ENCODE assay signal across 24 mouse cellular contexts in the genomic region with DNA sequence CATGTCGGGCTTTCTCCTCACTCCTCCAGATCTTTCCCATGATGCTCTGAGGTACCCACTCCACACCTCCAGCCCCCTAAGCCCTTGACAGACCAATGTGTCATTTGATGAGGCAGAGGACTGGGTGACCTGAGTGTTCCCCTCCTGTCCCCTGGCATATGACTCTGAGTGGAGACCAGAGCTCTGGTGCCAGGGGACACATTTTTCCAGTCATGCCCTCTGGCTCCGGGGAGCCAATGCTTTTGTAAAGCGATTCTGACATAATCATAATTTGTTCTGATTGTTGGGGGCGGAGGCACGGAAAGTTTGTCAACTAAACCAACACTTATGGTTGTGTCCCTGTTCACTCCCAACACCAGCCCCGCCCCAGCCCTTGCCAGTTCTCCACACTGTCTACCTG. TPM values are rescaled to one million over a fixed set of nuclear protein-coding genes. Genes with fewer than 3 reads are reported as not detected.
"Had no signal": no experiment of that assay in that cellular context is flagged by ENCODE, and none has a peak within 500 bp of the region (broad histone marks: within the 10 kb centered on the region; RNA-seq: fewer than 3 reads in every experiment).

No protein-coding gene starts in this region.

- ATAC-seq: lung, postnatal 0 days had no signal

- H3K36me3 ChIP-seq: kidney, embryonic 15.5 days; limb, embryonic 10.5 days; liver, embryonic 15.5 days; midbrain, embryonic 12.5 days; neural tube, embryonic 15.5 days; stomach, embryonic 15.5 days had no signal

- H3K4me2 ChIP-seq: kidney, embryonic 15.5 days; liver, embryonic 11.5 days; liver, embryonic 15.5 days; midbrain, embryonic 12.5 days; neural tube, embryonic 15.5 days; stomach, embryonic 15.5 days had no signal

- DNase-seq: kidney, postnatal 14 days; lung, adult 2 months; thymus, adult 2 months; thymus, postnatal 25 days had no signal

- H3K27ac ChIP-seq: kidney, embryonic 15.5 days; left cerebral cortex, adult 2 months; limb, embryonic 10.5 days; liver, embryonic 15.5 days; macrophage; midbrain, embryonic 12.5 days; neural tube, embryonic 15.5 days; stomach, embryonic 15.5 days had no signal

- H3K4me3 ChIP-seq: kidney, embryonic 15.5 days; left cerebral cortex, adult 2 months; limb, embryonic 10.5 days; liver, embryonic 15.5 days; megakaryocyte, embryonic 14.5 days; midbrain, embryonic 12.5 days; myocyte; neural tube, embryonic 15.5 days; stomach, embryonic 15.5 days had no signal

- H3K9ac ChIP-seq: kidney, embryonic 15.5 days; liver, embryonic 15.5 days; midbrain, embryonic 12.5 days; neural tube, embryonic 15.5 days; stomach, embryonic 15.5 days had no signal

- H3K9me3 ChIP-seq: kidney, embryonic 15.5 days; limb, embryonic 10.5 days; liver, embryonic 15.5 days; megakaryocyte, embryonic 14.5 days; midbrain, embryonic 12.5 days; neural tube, embryonic 15.5 days; stomach, embryonic 15.5 days had no signal

RNA-seq across cellular contexts. Expression of a gene that starts 4.6 kb away (rescaled TPM):
- polyA plus RNA-seq: macrophage; midbrain, embryonic 12.5 days; stomach, embryonic 15.5 days had no signal

RNA-seq across cellular contexts. Expression of a gene that starts 10.0 kb away (rescaled TPM):
- total RNA-seq: midbrain, postnatal 0 days had no signal
- polyA plus RNA-seq: kidney, embryonic 15.5 days; large intestine, adult 2 months; limb, embryonic 10.5 days; liver, embryonic 11.5 days; liver, embryonic 15.5 days; macrophage; midbrain, embryonic 12.5 days; midbrain, postnatal 0 days; myocyte; neural tube, embryonic 11.5 days; stomach, embryonic 15.5 days had no signal

RNA-seq across cellular contexts. Expression of a gene that starts 34.4 kb away (rescaled TPM):
- total RNA-seq: midbrain, postnatal 0 days had no signal
- polyA plus RNA-seq: limb, embryonic 10.5 days; macrophage; midbrain, embryonic 12.5 days; midbrain, postnatal 0 days; myocyte; neural tube, embryonic 11.5 days had no signal

RNA-seq across cellular contexts. Expression of a gene that starts 39.3 kb away (rescaled TPM):
- total RNA-seq: layer of hippocampus, adult 8-10 months; layer of hippocampus, postnatal 25 days; left cerebral cortex, adult 2 months; left cerebral cortex, postnatal 14 days; midbrain, postnatal 0 days had no signal
- polyA plus RNA-seq: kidney, embryonic 15.5 days; large intestine, adult 2 months; limb, embryonic 10.5 days; limb, embryonic 14.5 days; liver, embryonic 11.5 days; liver, embryonic 15.5 days; lung, adult 2 months; lung, postnatal 0 days; macrophage; midbrain, embryonic 12.5 days; midbrain, postnatal 0 days; myocyte; neural tube, embryonic 11.5 days; neural tube, embryonic 15.5 days; stomach, embryonic 15.5 days; testis, adult 2 months had no signal
